ENCODE assay signal across 10 mouse cellular contexts in genomic region chr8:24337635-24338034, GRCm38 (mm10).
A peak's percentile ranks its signal among the peaks of the same experiment; 100 is the strongest.
DNase-seq lines count a peak whose midpoint lies in the region; ATAC-seq lines count a peak whose summit lies in the region.
"Had no signal": no experiment of that assay in that cellular context is flagged by ENCODE, and none has a peak within 500 bp of the region (broad histone marks: within the 10 kb centered on the region; RNA-seq: fewer than 3 reads in every experiment).

No protein-coding gene starts in this region.

- no peaks in the 10 kb centered on the region for H3K36me3 ChIP-seq in midbrain, embryonic 15.5 days (replicated peaks)
- H3K36me3 ChIP-seq: G1E; limb, embryonic 15.5 days had no signal

- no peaks in the 10 kb centered on the region for H3K27me3 ChIP-seq in midbrain, embryonic 15.5 days (replicated peaks)
- H3K27me3 ChIP-seq: limb, embryonic 15.5 days had no signal

- H3K4me1 ChIP-seq in midbrain, embryonic 15.5 days, result peaks cover 3% of the 10 kb centered on the region; the same call in 1 of the 2 replicates

- no peak overlapping the region for H3K9ac ChIP-seq in midbrain, embryonic 15.5 days
- H3K9ac ChIP-seq: limb, embryonic 15.5 days had no signal

- intact Hi-C loops in gastrocnemius, postnatal 14 days (cut with DNase I; ENCODE audit: low total_unique reads), result no loop called here
- intact Hi-C loops in gastrocnemius, postnatal 36 days (cut with DNase I), result no loop called here

- no peak overlapping the region for H3K4me3 ChIP-seq in midbrain, embryonic 15.5 days
- H3K4me3 ChIP-seq: limb, embryonic 15.5 days had no signal

- peak; percentile 11 for DNase-seq in gastrocnemius, postnatal 14 days
- no peak for DNase-seq in gastrocnemius, postnatal 36 days
- peak; percentile 41 for DNase-seq in testis, postnatal 10 days (ENCODE audit: low spot score)
- no peak for DNase-seq in testis, postnatal 14 days (ENCODE audit: low spot score)
- DNase-seq in kidney, postnatal 4 days, result peak; percentile 37 to 57
- no peak for DNase-seq in thymus, postnatal 0 days (ENCODE audit: low spot score)

- ATAC-seq in midbrain, embryonic 15.5 days (replicated peaks), result peak; percentile 65; the same call in 1 of the 2 replicates
- ATAC-seq in erythroid progenitor cell, adult 5-6 weeks (replicated peaks; ENCODE audit: low FRiP score, poor library complexity, severe bottlenecking), result no peak

- no peak overlapping the region for H3K27ac ChIP-seq in midbrain, embryonic 15.5 days
- H3K27ac ChIP-seq: limb, embryonic 15.5 days had no signal

- 56% methylated on average over 6 of the region's 6 CpGs for WGBS in midbrain, embryonic 15.5 days

- H3K4me2 ChIP-seq in midbrain, embryonic 15.5 days, result no peak overlapping the region
- H3K4me2 ChIP-seq: limb, embryonic 15.5 days had no signal

- no peaks in the 10 kb centered on the region for H3K9me3 ChIP-seq in midbrain, embryonic 15.5 days
- H3K9me3 ChIP-seq: limb, embryonic 15.5 days had no signal

Comparison
In these comparisons a context has a peak if more than half of its experiments do, and no peak if none do; other contexts are left out.
1. DNase-seq: peak in gastrocnemius, postnatal 14 days (single experiment), testis, postnatal 10 days (single experiment) and kidney, postnatal 4 days (2 of 2); none in gastrocnemius, postnatal 36 days (0 of 2), testis, postnatal 14 days (single experiment) and thymus, postnatal 0 days (single experiment).